In genomic region chr6:147062034-147062433, GRCm38 (mm10) we compare ENCODE assay signal across 23 mouse cellular contexts. TPM values are rescaled to one million over a fixed set of nuclear protein-coding genes. Genes with fewer than 3 reads are reported as not detected.
DNase-seq lines count a peak whose midpoint lies in the region; ATAC-seq and TF ChIP-seq lines count a peak whose summit lies in the region.
"Had no signal": no experiment of that assay in that cellular context is flagged by ENCODE, and none has a peak within 500 bp of the region (broad histone marks: within the 10 kb centered on the region; RNA-seq: fewer than 3 reads in every experiment).

No protein-coding gene starts in this region.

- H3K27ac ChIP-seq in hindbrain, postnatal 0 days = no peak overlapping the region
- no peak overlapping the region for H3K27ac ChIP-seq in hindbrain, embryonic 16.5 days (ENCODE audit: low read depth, low read length)
- peak overlapping the region; percentile 61 for H3K27ac ChIP-seq in neural tube, embryonic 13.5 days (replicated peaks)
- no peak overlapping the region; the same call in 1 of the 2 replicates for H3K27ac ChIP-seq in forebrain, embryonic 14.5 days (ENCODE audit: low read depth, low read length)
- H3K27ac ChIP-seq: heart, embryonic 15.5 days; liver, embryonic 13.5 days; macrophage; midbrain, embryonic 12.5 days had no signal

- no peak for TF ChIP-seq CTCF in hindbrain, postnatal 0 days (IDR thresholded peaks at IDR 0.05; ENCODE audit: low read depth)

- no peak overlapping the region for H3K4me2 ChIP-seq in hindbrain, postnatal 0 days (ENCODE audit: low read depth, low read length)
- no peak overlapping the region for H3K4me2 ChIP-seq in hindbrain, embryonic 16.5 days (ENCODE audit: low read length)
- peak overlapping the region; percentile 30; the same call in 1 of the 2 replicates for H3K4me2 ChIP-seq in neural tube, embryonic 13.5 days
- H3K4me2 ChIP-seq in forebrain, embryonic 14.5 days (ENCODE audit: low read length) = no peak overlapping the region
- H3K4me2 ChIP-seq: heart, embryonic 15.5 days; liver, embryonic 13.5 days; midbrain, embryonic 12.5 days had no signal

- no peaks in the 10 kb centered on the region for H3K4me1 ChIP-seq in hindbrain, postnatal 0 days (ENCODE audit: insufficient read depth, low read length)
- no peaks in the 10 kb centered on the region for H3K4me1 ChIP-seq in hindbrain, embryonic 16.5 days (ENCODE audit: control insufficient read depth, insufficient read depth, low read depth, low read length)
- H3K4me1 ChIP-seq in neural tube, embryonic 13.5 days (replicated peaks) = peaks cover 19% of the 10 kb centered on the region
- H3K4me1 ChIP-seq in forebrain, embryonic 14.5 days (ENCODE audit: control insufficient read depth, insufficient read depth, low read length) = peaks cover 4% of the 10 kb centered on the region
- H3K4me1 ChIP-seq: heart, embryonic 15.5 days; liver, embryonic 13.5 days; midbrain, embryonic 12.5 days had no signal

- WGBS in hindbrain, postnatal 0 days = 57% methylated on average over 7 of the region's 7 CpGs
- 57% methylated on average over 7 of the region's 7 CpGs for WGBS in hindbrain, embryonic 16.5 days
- 57% methylated on average over 7 of the region's 7 CpGs for WGBS in neural tube, embryonic 13.5 days
- WGBS in forebrain, embryonic 14.5 days = 28% methylated on average over 7 of the region's 7 CpGs

- no peak overlapping the region for H3K4me3 ChIP-seq in hindbrain, postnatal 0 days (ENCODE audit: low read length)
- H3K4me3 ChIP-seq in hindbrain, embryonic 16.5 days (ENCODE audit: low read length) = no peak overlapping the region
- H3K4me3 ChIP-seq in neural tube, embryonic 13.5 days = no peak overlapping the region
- H3K4me3 ChIP-seq in forebrain, embryonic 14.5 days (ENCODE audit: low read depth, low read length) = no peak overlapping the region
- H3K4me3 ChIP-seq: heart, embryonic 15.5 days; liver, embryonic 13.5 days; midbrain, embryonic 12.5 days had no signal

- H3K9ac ChIP-seq in hindbrain, postnatal 0 days (replicated peaks; ENCODE audit: low read length) = no peak overlapping the region
- no peak overlapping the region for H3K9ac ChIP-seq in hindbrain, embryonic 16.5 days (ENCODE audit: low read depth, low read length)
- no peak overlapping the region for H3K9ac ChIP-seq in neural tube, embryonic 13.5 days
- no peak overlapping the region for H3K9ac ChIP-seq in forebrain, embryonic 14.5 days (ENCODE audit: low read length)
- H3K9ac ChIP-seq: heart, embryonic 15.5 days; liver, embryonic 13.5 days; midbrain, embryonic 12.5 days had no signal

- ATAC-seq in hindbrain, postnatal 0 days = no peak
- ATAC-seq in hindbrain, embryonic 16.5 days = no peak
- ATAC-seq in neural tube, embryonic 13.5 days (ENCODE audit: low read depth) = peak; percentile 69
- peak; percentile 85 for ATAC-seq in forebrain, embryonic 14.5 days
- ATAC-seq: inflammation-experienced regulatory T-cells, adult 6 months had no signal

- peaks cover 12% of the 10 kb centered on the region for H3K36me3 ChIP-seq in hindbrain, postnatal 0 days (ENCODE audit: insufficient read depth, low read length)
- peaks cover 10% of the 10 kb centered on the region; the same call in 1 of the 2 replicates for H3K36me3 ChIP-seq in hindbrain, embryonic 16.5 days (ENCODE audit: control insufficient read depth, insufficient read depth, low read length)
- H3K36me3 ChIP-seq in neural tube, embryonic 13.5 days = peaks cover 57% of the 10 kb centered on the region
- peaks cover 50% of the 10 kb centered on the region for H3K36me3 ChIP-seq in forebrain, embryonic 14.5 days (ENCODE audit: control insufficient read depth, insufficient read depth, low read length)

- DNase-seq in hindbrain, postnatal 0 days (ENCODE audit: low spot score) = peak; percentile 14
- no peak for DNase-seq in neural tube, embryonic 10.5 days (ENCODE audit: extremely low spot score, low spot score)
- peak; percentile 77 for DNase-seq in forebrain, embryonic 14.5 days (ENCODE audit: low spot score)
- DNase-seq in urinary bladder, postnatal 10 days (ENCODE audit: low spot score) = no peak
- no peak for DNase-seq in cerebellum, postnatal 36 days
- DNase-seq: adrenal gland, postnatal 25 days; B cell, adult 2 months; cerebellum, adult 18-20 months; kidney, adult 9 months; kidney, postnatal 25 days; liver, embryonic 13.5 days; thymus, adult 18-20 months; thymus, postnatal 4 days had no signal

- H3K27me3 ChIP-seq in hindbrain, postnatal 0 days (ENCODE audit: insufficient read depth, low read length) = no peaks in the 10 kb centered on the region
- no peaks in the 10 kb centered on the region for H3K27me3 ChIP-seq in hindbrain, embryonic 16.5 days (replicated peaks; ENCODE audit: control insufficient read depth, insufficient read depth, low read length)
- H3K27me3 ChIP-seq in neural tube, embryonic 13.5 days = no peaks in the 10 kb centered on the region
- H3K27me3 ChIP-seq in forebrain, embryonic 14.5 days (replicated peaks; ENCODE audit: control insufficient read depth, insufficient read depth, low read length) = no peaks in the 10 kb centered on the region
- H3K27me3 ChIP-seq: heart, embryonic 15.5 days; liver, embryonic 13.5 days; midbrain, embryonic 12.5 days had no signal

- H3K9me3 ChIP-seq in hindbrain, postnatal 0 days (ENCODE audit: low read length) = no peaks in the 10 kb centered on the region
- no peaks in the 10 kb centered on the region for H3K9me3 ChIP-seq in hindbrain, embryonic 16.5 days (ENCODE audit: control insufficient read depth, low read length)
- no peaks in the 10 kb centered on the region for H3K9me3 ChIP-seq in neural tube, embryonic 13.5 days
- no peaks in the 10 kb centered on the region for H3K9me3 ChIP-seq in forebrain, embryonic 14.5 days (replicated peaks; ENCODE audit: control insufficient read depth, low read length)
- H3K9me3 ChIP-seq: heart, embryonic 15.5 days; liver, embryonic 13.5 days; midbrain, embryonic 12.5 days had no signal

RNA-seq across cellular contexts. Expression of gene Mrps35, which starts 19.5 kb away (rescaled TPM):
- total RNA-seq in hindbrain, postnatal 0 days (2014; rRNA removed) = 8.3 and 8.7 TPM in 2 replicates
- polyA plus RNA-seq in hindbrain, postnatal 0 days (2015; fragmentation: Nextera tagmentation; extraction: Ambion mirVana) = 78.5 and 79.9 TPM in 2 replicates
- 76.1 and 81.6 TPM in 2 replicates for polyA plus RNA-seq in hindbrain, embryonic 16.5 days (2015; fragmentation: Nextera tagmentation; extraction: Ambion mirVana)
- polyA plus RNA-seq in neural tube, embryonic 13.5 days (2015; fragmentation: Nextera tagmentation; extraction: Ambion mirVana) = 73.2 and 80.5 TPM in 2 replicates
- 108 and 119 TPM in 2 replicates for polyA plus RNA-seq in forebrain, embryonic 14.5 days (2014; fragmentation: Nextera tagmentation; extraction: Ambion mirVana)

RNA-seq across cellular contexts. Expression of gene Mansc4, which starts 24.8 kb away (rescaled TPM):
- 0.40 and 1.7 TPM in 2 replicates for total RNA-seq in hindbrain, postnatal 0 days (2014; rRNA removed)
- polyA plus RNA-seq in hindbrain, postnatal 0 days (2015; fragmentation: Nextera tagmentation; extraction: Ambion mirVana) = 1.4 and 2.0 TPM in 2 replicates
- polyA plus RNA-seq in hindbrain, embryonic 16.5 days (2015; fragmentation: Nextera tagmentation; extraction: Ambion mirVana) = 0.65 and 0.81 TPM in 2 replicates
- 0.26 and 0.40 TPM in 2 replicates for polyA plus RNA-seq in neural tube, embryonic 13.5 days (2015; fragmentation: Nextera tagmentation; extraction: Ambion mirVana)
- polyA plus RNA-seq in forebrain, embryonic 14.5 days (2014; fragmentation: Nextera tagmentation; extraction: Ambion mirVana) = 0.56 and 0.91 TPM in 2 replicates
- total RNA-seq: adrenal gland, postnatal 25 days; common myeloid progenitor, adult 5-6 weeks; gastrocnemius, postnatal 25 days; heart, adult 8-10 months; hematopoietic stem cell, adult 5-6 weeks had no signal
- polyA plus RNA-seq: liver, embryonic 13.5 days; macrophage had no signal

RNA-seq across cellular contexts. Expression of gene Klhl42, which starts 29.1 kb away (rescaled TPM):
- total RNA-seq in hindbrain, postnatal 0 days (2014; rRNA removed) = 29.7 and 31.7 TPM in 2 replicates
- polyA plus RNA-seq in hindbrain, postnatal 0 days (2015; fragmentation: Nextera tagmentation; extraction: Ambion mirVana) = 5.4 and 5.7 TPM in 2 replicates
- 6.3 and 8.2 TPM in 2 replicates for polyA plus RNA-seq in hindbrain, embryonic 16.5 days (2015; fragmentation: Nextera tagmentation; extraction: Ambion mirVana)
- 5.6 and 7.6 TPM in 2 replicates for polyA plus RNA-seq in neural tube, embryonic 13.5 days (2015; fragmentation: Nextera tagmentation; extraction: Ambion mirVana)
- polyA plus RNA-seq in forebrain, embryonic 14.5 days (2014; fragmentation: Nextera tagmentation; extraction: Ambion mirVana) = 6.3 and 7.5 TPM in 2 replicates

RNA-seq across cellular contexts. Expression of gene Rep15, which starts 29.6 kb away (rescaled TPM):
- 0.50 TPM in 1 of 2 replicates, not detected in the other for total RNA-seq in hindbrain, postnatal 0 days (2014; rRNA removed)
- polyA plus RNA-seq in hindbrain, postnatal 0 days (2015; fragmentation: Nextera tagmentation; extraction: Ambion mirVana) = 0.48 TPM in 2 replicates
- polyA plus RNA-seq in hindbrain, embryonic 16.5 days (2015; fragmentation: Nextera tagmentation; extraction: Ambion mirVana) = 0.54 and 0.82 TPM in 2 replicates
- polyA plus RNA-seq in neural tube, embryonic 13.5 days (2015; fragmentation: Nextera tagmentation; extraction: Ambion mirVana) = 0.33 and 0.59 TPM in 2 replicates
- 0.43 and 0.56 TPM in 2 replicates for polyA plus RNA-seq in forebrain, embryonic 14.5 days (2014; fragmentation: Nextera tagmentation; extraction: Ambion mirVana)
- total RNA-seq: common myeloid progenitor, adult 5-6 weeks; hematopoietic stem cell, adult 5-6 weeks had no signal

Comparison
In these comparisons a context has a peak if more than half of its experiments do, and no peak if none do; other contexts are left out.
1. ATAC-seq: peak in neural tube, embryonic 13.5 days (single experiment) and forebrain, embryonic 14.5 days (single experiment); none in hindbrain, postnatal 0 days (single experiment) and hindbrain, embryonic 16.5 days (single experiment).
2. DNase-seq: peak in hindbrain, postnatal 0 days (single experiment) and forebrain, embryonic 14.5 days (single experiment); none in neural tube, embryonic 10.5 days (single experiment), urinary bladder, postnatal 10 days (single experiment) and cerebellum, postnatal 36 days (0 of 2).